Mouse (Mus musculus): Measurements from ENCODE around the gene Apbb1.

- TF ChIP-seq CTCF (IDR thresholded peaks at IDR 0.05; ENCODE audit: extremely low read depth, insufficient read length, insufficient replicate concordance, low read depth, low read length): no peak
- TF ChIP-seq POLR2A (IDR thresholded peaks at IDR 0.05; ENCODE audit: low read depth, low read length): no peak
These were observed 16.2 kb downstream of the Apbb1 start for GRCm38 (mm10) chr7:105565071-105565836.

Measured in small intestine, adult 2 months (tissue).